Mouse (Mus musculus) embryo, embryonic 11.5 days (tissue): ENCODE measurements at regions not wholly inside any gene's neighbourhood (a gene's known extent, or its start where the extent isn't known, plus 50 kb on each side); places are given as distances from the start of the nearest gene placed in this dataset.

Experiments used
- DNase-seq: peaks from one replicate; pipeline ENCODE4 v3.0.0-alpha.2; 2012; ENCODE audit warnings: low read depth, low spot score

GRCm38 (mm10) chr10:23488996-23489395 is 138.4 kb upstream of the Eya4 start:
- DNase-seq, result peak; percentile 26

- no peak for DNase-seq
These were observed 129.9 kb upstream of the Eya4 start for GRCm38 (mm10) chr10:23480474-23480873.

GRCm38 (mm10) chr10:23478902-23479301 is 128.3 kb upstream of the Eya4 start:
- DNase-seq, result no peak

GRCm38 (mm10) chr10:23477104-23477503 is 126.5 kb upstream of the Eya4 start:
- DNase-seq, result no peak

- no peak for DNase-seq
These were observed 100.4 kb upstream of the Eya4 start for GRCm38 (mm10) chr10:23450997-23451396.

GRCm38 (mm10) chr10:23450647-23450979 is 100.0 kb upstream of the Eya4 start:
- no peak for DNase-seq

GRCm38 (mm10) chr10:23449860-23450646 is 99.5 kb upstream of the Eya4 start:
- DNase-seq, result peak; percentile 24

- DNase-seq, result peak; percentile 23
These were observed 98.6 kb upstream of the Eya4 start for GRCm38 (mm10) chr10:23448976-23449859.

GRCm38 (mm10) chr10:23430376-23430775 is 79.8 kb upstream of the Eya4 start:
- no peak for DNase-seq

- no peak for DNase-seq
These were observed 63.4 kb upstream of the Eya4 start for GRCm38 (mm10) chr10:23413794-23414518.

- DNase-seq, result no peak
These were observed 52.9 kb upstream of the Eya4 start for GRCm38 (mm10) chr10:23403351-23403938.
